Mouse (Mus musculus): ENCODE results near the gene Exoc4. TPM values are rescaled to one million over a fixed set of nuclear protein-coding genes. Genes with fewer than 3 reads are reported as not detected.

Gene Exoc4
- total RNA-seq, 2 experiments from 2014 or later = 25.9 to 40.1 TPM

DNA sequence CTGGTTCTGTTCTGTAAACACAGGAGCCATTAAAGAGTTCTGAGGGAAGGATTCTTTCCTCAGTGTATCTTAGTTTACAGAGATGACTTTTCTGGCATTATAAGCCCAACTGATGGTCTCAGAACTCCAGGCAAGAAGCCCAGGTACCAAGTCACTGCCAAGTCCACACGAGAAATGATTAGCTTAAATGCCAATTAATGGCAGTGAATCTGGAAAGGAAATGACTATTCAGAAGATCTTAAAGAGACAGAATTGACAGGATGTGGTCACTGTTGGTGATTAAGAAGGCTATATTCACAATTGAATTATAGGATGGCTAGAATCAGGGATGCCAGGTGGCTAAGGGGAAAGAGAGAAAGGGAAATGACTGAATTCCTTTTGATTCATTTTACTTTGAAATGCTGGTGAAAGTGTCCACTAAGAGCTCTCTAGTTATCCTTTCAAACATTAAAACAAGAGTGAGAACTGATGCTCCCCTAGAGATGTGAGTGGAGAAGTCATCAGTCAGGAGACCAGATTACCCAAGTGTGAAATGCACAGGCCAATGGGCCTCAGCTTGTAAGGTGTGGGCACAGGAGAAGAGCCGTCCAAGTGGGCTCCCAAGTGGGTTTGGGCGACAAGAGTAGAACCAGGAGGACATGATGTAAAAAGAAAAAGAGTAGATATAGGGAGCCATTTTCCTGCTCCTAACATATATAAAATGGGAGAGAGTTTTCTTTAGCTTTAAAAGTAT is 587.3 kb downstream of the Exoc4 start:
- ATAC-seq (ENCODE audit: poor library complexity, severe bottlenecking) = no peak

DNA sequence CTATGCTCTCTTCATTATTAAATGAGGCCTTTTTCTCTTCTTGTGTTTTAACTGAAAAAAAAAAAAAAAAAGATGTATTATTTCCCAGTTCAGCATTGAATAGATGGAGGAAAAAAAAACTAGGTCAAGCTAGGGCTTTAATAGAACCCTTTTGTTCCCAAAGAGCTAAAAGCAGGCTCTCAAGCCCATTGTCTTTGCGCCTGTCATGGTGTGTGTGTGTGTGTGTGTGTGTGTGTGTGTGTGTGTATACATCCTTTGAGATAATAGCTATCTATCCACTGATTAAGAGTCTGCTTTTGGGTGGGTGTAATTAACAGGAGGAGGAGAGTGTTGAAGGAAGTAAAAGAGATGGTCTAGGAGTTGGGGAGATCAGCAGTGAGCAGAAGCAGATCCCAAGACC is 594.0 kb downstream of the Exoc4 start:
- ATAC-seq (ENCODE audit: poor library complexity, severe bottlenecking) = no peak

DNA sequence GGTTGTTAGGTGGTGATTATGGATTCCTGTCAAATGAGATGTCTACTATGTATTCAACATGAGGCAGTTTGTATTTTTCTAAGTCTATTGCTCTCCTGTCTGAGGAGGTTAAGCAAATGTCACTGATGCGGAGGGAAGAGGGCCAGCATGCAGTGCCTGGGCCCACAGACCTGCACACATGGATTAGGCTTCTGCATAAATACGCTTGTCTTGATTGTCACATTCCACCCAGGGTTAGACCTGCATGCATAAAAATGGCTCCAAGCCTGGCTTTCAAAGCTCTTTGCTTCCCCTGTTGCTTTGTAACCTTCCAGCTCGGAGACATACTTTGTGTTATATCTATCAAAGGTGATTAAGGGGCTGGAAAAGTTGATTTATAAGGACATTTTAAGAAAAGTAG is 610.2 kb downstream of the Exoc4 start:
- no peak for ATAC-seq (ENCODE audit: poor library complexity, severe bottlenecking)

DNA sequence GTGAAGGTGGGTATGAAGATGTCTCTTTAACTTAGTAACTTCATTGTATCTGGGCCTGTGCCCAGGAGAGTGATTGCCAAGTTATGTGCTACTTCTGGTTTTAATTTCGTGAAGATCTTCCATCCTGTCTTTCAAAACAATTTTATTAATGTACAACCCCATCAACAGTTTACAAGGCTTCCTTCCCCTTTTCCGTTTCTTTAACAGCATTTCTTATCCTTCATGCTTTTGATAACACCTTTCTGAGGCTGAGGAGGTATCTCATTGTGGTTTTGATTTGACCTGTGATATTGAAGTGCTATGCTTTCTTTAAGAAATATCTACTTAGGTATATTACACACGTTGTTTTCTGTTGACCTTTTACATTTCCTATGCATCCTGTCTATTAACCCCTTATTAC is 616.9 kb downstream of the Exoc4 start:
- peak; percentile 29; the same call in 1 of the 2 replicates for ATAC-seq (ENCODE audit: poor library complexity, severe bottlenecking)

DNA sequence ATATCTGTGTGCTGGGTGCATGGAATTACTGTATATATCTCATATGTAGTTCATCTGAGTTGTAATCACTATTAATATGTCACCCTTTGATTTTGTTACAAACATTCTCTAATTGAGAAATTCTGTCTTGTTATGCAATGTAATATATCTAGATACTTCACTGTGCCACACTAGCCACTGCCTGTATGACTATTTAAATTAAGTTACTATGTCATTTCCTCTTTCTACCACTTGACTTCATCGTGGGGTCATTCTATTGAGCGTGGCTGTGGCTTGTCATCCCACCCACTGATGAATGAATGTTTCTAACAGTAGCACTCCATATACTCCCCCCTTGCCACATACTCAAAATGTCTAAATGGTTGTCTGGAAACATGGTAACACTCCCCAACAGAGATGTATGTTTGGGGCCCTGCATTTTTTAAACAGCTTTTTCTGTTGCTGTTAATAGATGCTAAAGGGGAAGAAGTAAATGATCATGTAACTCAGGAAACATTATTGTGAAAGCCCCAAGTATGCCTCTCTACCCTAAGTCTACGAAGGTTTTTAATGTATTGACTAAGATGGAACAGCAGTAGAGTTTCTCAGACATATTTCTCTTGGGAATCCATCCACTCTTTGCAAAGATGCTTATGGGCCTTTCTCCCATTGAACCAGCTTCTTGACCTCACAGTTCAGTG is 618.2 kb downstream of the Exoc4 start:
- ATAC-seq (ENCODE audit: poor library complexity, severe bottlenecking) = peak; percentile 79

DNA sequence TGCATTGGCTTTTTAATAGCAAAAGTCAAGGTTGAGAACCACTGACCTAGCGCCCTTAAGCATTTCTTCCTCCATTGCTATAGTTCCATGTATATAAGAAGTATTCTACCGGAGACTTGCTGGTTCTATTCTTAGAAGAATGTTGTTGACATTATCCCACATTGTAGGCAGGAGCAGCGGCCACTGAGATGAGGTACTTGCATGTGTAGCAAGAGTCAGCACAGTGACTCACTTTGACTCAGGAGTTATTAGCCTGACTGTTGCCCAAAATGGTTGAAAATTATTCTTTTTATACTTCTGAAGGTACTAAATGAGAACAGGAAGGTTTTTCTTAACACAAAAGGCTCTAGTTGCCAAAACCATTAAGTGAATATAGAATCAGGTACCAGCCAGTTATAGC is 620.4 kb downstream of the Exoc4 start:
- ATAC-seq (ENCODE audit: poor library complexity, severe bottlenecking) = no peak

DNA sequence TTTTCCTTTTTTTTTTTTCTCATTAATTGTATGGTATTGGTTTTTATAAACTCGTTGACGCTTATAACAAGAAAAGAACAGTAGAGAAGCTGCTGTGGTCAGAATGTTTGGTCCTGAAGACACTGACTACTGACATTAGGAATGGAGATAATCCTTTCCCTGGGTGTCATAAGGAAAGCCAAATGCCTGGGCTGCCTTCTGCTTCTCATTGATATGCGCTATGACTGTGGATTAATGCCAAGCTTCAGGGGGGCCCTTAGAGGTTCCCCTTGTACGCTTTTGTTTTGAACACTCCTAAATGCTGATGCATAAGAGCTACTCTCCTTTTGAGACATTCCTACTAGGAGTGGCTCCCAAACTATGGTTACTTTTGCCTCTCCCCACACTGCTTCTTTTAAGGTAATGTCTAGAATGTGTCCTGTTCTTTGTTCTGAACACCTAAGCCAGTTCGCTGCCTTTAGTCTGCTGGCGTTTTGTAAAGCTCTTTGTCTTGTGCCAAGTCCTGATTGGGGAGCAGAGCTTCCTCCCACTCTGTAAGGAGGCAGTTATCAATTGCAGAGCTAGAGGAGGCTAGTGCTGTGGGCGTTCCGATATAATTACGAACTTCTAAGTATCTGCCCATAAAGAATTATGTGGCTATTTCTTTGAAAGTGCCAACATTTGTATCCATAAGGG is 621.7 kb downstream of the Exoc4 start:
- ATAC-seq (ENCODE audit: poor library complexity, severe bottlenecking) = no peak

DNA sequence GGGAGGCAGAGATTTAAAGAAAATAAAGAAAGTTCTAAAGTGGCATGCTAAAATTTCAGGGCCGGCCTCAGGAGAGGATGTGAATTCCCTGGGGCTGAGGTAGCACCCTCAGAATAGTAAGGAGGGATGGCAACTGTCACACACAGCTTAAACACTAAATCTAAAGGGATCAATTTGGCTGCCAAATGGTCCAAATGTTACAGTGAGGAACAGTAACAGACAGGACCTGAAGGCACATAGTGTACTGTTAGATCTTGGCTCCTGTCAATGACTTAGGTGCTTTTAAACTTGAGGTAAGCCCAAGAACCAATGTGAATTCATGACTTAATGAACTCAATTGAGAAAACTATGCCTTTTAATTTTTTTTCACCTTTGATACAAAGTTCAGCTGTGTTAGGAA is 622.4 kb downstream of the Exoc4 start:
- no peak for ATAC-seq (ENCODE audit: poor library complexity, severe bottlenecking)

DNA sequence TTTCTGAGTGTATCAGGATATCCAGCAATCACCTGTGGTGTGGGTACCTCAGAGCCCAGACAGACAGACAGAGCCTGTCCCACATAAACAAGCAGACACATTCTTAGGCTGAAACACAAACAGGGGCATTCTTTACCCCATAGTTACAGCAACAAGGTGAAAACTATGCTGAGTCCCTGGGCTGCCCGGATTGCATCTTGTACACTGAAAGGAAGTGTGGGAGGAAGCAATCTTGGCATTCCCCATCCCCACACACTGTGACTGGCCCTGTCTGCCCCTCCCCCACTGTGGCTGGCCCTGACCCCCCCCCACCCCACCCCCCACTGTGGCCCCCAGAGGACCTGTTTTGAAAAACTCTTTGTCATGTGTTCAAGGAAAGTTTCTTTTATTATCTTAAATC is 623.3 kb downstream of the Exoc4 start:
- ATAC-seq (ENCODE audit: poor library complexity, severe bottlenecking) = no peak

DNA sequence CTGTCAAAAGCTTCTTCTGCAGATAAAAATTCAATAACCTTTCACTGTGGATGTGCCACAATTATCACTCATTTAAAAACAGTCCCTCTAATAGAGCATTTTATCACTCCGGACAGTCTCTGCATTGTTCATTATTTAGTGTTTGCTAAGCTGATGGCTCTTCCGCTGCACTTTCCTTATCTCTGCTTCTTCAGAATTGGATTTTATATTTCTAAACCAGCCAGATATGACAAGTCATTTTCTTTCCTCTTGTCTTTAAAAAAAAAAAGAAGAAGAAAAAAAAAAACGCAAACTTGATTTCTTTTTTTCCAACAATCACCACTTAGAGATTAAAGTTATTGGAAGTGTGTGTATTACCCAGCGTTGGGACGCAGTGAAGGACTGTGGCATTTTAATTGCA is 624.1 kb downstream of the Exoc4 start:
- ATAC-seq (ENCODE audit: poor library complexity, severe bottlenecking) = no peak

DNA sequence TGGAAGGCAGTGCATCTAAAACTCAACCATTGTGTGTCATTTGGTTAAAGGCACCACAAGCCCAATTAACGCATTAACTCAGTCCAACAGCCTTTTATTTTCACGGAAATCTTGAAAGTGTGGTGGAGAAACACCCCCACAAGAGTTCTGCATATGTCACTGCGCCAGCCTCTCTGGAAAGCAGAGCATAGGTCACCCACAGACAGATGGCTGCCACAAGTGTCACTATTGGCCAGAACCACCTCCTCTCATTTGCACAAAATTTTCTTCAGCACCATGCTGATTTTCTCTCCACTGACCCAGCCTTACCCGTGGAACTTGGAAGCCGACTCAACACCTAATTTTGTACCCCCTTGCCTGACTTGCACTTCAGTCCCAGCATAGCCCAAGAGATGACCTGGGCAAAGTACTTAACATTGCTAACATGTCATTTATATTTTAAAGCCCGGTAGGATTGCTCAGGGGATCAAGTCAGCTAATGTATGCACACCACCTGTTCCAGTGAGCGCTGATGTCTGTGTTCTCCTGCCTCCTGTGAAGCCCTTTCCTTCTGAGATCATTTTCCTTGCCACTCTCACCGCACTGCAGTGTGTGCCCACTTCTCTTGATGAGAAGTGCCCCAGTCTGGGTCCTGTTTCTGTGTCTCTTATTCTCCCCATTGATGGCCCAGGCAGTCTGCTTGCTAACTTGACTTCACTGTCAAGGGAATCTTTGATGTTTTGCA is 625.6 kb downstream of the Exoc4 start:
- no peak for ATAC-seq (ENCODE audit: poor library complexity, severe bottlenecking)

DNA sequence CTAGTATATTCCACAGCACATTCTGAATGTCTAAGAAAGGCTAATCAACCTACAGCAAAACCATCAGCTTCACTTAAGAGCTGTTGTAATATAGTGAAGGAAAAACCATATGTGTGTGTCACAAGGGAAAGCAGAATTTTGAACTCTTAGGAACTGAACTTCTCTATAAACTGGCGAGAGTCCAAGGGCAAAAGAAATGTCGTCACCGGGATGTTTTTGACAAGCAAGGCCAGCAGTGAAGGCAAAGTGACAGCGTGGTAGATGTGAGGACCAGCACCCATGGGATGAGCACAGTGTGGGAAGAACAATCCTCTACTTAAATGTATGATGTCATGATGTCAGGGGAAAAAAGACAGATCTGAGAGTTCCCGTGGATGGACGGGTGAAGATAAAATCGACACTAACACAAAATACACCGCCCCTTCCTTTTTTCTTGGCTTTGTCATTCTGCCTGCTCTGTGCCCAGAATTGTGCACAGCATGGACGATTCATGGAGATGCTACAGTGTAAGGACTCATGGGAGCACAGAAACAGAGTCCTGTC is 635.3 kb downstream of the Exoc4 start:
- no peak for ATAC-seq (ENCODE audit: poor library complexity, severe bottlenecking)

DNA sequence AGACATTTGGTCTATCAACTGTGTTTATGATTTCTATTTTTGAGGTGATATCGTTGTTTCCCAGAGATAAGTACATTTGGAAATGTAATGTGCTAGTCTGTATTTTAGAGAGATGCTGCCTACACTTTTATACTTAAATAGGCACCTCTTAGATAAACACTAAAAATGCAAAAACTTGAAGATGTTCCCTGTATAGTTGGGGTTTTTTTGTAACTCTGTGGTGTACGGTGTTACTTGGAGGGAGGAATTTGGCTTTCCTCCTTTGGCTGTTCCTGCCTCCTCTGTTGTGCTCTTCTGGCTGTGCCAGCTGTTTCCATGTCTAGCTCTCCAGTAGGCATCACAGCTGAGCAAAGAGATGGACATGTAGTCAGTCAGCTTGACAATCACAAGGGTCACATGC is 638.1 kb downstream of the Exoc4 start:
- ATAC-seq (ENCODE audit: poor library complexity, severe bottlenecking) = no peak

DNA sequence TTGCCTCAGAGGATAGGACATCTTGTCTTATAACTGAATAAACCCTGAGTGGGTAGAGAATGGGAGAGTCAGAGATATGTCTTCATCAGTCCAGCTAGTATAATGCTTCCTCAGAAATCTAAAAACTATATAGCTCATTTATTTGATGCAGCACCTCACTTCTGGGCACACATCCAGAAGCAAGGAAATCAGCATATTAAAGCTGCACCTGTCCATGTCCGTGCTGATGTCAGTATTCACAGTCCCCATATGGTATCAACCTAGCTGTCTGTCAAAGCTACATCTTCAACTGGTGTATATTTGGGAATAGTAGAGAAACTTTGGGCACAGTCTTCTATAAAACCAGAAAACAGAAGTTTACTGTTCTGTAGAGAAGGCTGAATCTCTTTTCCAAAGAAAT is 642.0 kb downstream of the Exoc4 start:
- no peak for ATAC-seq (ENCODE audit: poor library complexity, severe bottlenecking)

DNA sequence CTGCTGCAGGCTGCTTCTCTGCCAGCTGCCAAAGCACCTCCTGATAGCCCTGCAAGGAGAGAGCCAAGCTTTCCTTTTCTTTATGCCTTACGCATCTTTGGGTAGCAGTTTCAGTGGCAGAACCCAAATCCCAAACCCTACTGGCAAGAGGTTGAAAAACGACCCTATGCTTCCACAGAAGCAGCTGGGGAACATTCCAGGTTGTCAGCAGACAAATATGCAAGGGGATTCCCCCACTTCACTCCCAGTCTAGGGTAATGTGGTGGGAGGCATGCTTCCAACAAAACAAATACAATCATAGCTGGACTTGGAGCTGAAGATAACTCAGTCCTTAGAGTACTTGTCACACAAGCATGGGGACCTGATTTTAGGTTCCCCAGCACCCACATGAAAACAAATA is 643.3 kb downstream of the Exoc4 start:
- no peak for ATAC-seq (ENCODE audit: poor library complexity, severe bottlenecking)

DNA sequence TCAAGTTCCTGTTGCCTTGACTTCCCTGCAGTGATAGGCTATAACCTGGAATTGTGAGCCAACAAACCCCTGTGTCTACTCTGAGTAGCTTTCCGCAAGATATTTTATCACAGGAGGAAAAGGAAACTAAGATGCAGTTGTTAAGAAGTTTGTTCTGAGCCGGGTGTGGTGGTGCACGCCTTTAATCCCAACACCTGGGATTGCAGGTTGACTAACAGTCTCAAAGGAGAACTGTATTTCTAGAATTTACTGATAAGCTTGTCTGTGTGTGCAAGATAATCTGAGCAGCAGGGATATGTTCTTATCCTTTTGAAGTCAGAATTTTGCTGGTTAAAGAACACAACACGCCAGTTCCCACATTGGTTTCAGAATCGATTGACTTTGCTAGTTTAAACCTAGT is 651.1 kb downstream of the Exoc4 start:
- ATAC-seq (ENCODE audit: poor library complexity, severe bottlenecking) = no peak

DNA sequence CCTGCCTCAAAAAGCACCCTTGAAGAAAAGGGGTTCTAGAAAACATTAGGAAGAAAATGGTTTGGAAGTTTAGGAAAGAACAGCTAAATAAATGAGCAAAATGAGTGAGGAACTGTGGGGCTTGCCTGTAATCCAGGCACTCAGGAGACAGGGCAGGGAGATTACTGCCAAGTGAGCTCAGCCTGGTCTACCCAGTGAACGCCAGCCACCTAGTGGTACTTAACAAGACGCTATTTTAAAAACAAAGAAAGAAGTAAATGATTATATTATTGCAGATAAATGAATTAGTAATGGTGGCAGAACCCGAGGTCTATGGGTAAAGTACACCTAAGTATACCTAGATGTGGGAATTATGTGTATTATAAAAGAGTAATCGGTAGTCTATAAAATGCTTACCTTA is 651.7 kb downstream of the Exoc4 start:
- no peak for ATAC-seq (ENCODE audit: poor library complexity, severe bottlenecking)

DNA sequence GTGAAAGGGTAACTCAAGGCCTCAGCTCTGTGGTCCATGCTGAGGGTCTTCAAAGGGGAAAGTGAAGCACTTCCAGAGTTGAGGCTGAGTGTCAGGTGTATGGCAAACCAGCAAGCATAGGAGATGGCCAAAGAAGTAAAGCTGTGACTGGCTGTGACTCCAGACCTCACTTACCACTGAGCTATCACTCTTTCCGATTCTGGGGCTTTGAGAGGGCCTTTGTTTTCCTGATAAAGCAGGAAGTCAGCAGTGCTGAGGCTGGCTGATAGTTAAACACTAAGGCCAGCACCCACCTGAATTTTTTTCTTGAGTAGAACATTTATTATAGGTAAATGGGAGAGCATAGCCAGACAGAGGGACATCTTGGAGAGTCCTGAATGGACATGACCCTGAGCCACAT is 656.2 kb downstream of the Exoc4 start:
- ATAC-seq (ENCODE audit: poor library complexity, severe bottlenecking) = no peak

DNA sequence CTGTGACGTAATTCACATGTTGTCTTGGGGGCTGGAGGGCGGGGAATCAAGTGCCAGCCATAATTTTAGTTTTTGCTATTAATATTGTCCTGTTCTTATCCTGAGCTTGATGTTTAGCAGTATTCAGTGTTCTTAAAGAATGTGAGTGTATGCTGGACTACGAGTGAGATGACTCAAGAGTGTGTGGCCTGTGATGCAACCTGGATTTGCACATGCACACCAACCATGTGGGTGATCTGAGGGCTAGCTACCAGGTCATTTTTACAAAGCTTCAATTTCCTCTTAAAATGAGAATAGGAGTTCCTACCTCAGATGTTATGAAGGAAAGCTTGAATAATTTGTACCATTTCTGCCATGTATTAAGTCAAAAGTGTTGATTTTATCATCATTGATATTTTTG is 661.8 kb downstream of the Exoc4 start:
- ATAC-seq (ENCODE audit: poor library complexity, severe bottlenecking) = no peak

DNA sequence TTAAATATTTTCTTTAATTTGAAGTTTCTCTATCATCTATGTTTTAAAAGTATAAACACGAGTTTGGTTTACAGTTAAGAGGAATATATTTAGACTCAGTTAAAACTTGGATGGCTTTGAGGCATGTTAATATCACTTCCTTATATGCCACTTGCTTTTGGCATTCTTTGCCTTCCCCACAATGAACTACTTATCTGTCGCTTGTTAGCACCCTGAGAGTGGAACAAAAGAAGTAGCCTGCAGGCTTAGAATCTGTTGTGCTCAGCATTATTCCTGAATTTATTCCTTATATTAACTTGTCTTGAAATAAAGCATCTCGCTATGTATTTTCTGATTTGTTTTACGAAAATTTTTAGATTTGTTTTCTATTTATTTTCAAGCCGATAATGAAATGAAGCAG is 664.2 kb downstream of the Exoc4 start:
- no peak for ATAC-seq (ENCODE audit: poor library complexity, severe bottlenecking)

DNA sequence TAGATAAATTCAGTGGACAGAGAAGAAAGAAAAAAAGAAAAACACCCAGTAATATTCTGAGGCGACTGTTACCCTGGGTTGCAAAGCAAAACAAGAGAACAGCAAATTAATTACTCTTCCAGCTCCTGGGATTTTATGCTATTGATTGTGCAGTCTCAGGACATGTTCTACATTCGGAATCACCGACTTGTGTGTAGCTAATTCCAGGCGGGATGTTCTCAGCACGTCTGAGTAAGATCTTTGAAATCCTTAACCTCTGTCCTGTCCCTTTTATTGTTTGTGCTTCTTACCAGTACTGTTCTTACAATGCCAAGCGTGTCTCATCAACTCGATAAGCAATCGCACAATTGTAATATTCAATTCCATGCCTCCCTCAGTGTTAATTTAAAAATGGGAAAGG is 664.6 kb downstream of the Exoc4 start:
- ATAC-seq (ENCODE audit: poor library complexity, severe bottlenecking) = no peak

Data from megakaryocyte, adult 5-6 weeks (primary cell).